Mouse (Mus musculus) mesoderm, embryonic 11.5 days (tissue): ENCODE data around the gene Flt1.

Experiments
- DNase-seq: peaks from one replicate; pipeline ENCODE4 v3.0.0-alpha.2; 2012; ENCODE audit warnings: low read depth, low spot score

The Flt1 gene

GRCm38 (mm10) chr5:147725831-147726700 is at the start of gene Flt1:
Gene Flt1, minus strand, starts transcription at chr5:147726011.
- no peak for DNase-seq

DNA sequence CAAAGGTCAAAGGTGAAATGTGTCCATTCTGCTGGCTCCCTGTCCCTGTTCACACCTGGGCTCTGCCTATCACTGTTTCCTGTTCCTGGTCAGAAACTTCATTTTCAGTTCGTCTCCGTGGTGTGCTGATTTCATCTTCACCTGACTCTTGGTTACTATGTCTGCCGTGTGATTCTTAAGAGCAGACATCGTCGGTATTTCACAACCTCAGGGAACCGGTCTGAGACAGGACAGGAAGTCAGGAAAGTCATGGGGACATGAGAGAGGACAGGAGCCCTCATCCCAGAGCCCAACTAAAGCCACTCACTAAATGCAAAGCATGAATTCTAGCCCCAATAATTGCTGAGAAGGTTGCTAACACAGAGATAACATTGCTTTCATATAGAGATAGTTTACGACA is 49.4 kb upstream of the Flt1 start:
- no peak for DNase-seq

DNA sequence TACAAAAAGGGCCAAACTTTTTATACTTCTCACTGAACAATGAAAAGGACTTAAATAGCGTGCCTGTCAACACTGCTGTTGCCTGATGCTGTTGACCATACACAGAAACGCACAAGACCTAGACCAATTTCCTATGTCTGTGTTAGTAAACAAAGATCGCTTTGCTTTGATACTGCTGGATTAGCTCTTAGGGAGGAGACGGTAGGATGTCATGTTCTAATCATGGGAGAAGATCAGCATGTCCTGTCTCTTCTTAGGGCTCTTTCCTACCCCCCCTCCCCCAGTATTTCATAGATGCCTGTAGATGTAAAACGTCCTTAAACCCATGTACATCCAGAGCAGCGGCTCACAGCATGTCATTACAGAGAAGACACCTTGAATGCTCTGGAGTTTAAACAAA is 44.1 kb upstream of the Flt1 start:
- DNase-seq = no peak

- DNase-seq = no peak
Measured at GRCm38 (mm10) chr5:147764061-147764460, 38.2 kb upstream of the Flt1 start.

DNA sequence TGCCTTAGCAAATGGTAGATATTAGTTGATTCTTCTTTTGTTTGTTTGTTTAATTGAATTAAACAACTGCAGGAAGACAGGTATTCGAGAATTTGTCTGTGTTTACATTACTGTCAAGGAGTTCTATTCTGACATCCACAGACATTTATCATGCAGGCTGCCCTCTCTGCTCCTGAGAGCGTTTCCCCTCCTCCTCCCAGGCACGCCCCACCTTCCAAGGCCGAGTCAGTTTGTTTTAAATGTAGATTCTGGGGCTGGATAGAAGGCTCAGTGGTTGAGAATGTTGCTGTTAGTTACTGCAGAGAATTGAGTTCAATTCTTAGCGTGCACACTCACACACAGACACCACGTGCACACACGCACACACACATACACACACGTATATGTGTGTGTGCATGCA is 36.2 kb upstream of the Flt1 start:
- no peak for DNase-seq

DNA sequence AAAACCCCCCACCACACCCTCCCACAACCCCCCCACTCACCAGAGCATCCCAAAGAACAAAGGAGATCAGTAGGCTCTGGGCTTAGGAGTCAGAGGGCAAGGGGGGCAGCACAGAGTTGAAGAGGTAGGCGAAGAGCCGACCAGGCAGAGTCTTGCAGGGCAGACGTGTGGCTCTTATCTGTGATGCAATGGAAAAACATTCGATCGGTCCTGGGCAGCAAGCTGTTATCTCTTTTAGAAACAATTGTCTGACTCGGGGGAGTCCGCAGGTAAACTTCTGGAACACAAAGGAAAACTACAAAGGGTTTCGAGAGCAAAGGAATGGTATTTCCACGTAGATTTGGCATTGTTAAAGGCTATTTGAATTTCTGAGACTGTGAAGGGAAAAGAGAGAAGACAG is 35.5 kb upstream of the Flt1 start:
- DNase-seq = no peak

DNA sequence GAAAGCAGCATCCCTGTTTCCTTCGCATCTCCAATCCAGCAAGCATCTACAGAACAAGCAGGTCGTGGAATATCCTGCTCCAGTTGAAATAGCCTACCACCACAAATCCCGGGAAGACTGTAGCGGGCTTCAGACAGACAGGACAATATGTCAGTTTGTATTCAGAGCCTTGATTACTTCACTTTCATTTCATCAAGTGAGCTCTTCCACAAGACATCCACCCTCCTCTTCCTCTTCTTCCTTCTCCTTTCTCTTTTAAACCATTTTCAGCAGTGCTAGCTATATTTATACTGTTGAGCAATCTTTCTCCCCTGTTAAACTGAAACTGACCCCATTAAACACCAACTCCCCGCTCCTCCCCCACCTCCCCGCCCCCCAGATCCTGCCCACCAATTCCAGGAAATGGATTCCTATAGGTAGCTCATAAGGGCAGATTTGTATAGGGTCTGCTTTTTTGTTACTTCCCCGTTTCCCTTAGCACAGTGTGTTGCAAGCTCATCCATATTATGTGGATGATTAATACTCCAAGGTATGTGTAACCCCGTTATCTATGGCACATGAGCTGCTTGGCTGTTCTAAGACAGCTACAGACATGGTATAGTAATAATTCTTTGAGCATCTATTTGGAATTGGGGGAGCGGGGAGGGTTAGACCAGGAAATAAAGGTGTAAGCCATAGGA is 33.0 kb upstream of the Flt1 start:
- no peak for DNase-seq

GRCm38 (mm10) chr5:147757832-147758587 is 32.2 kb upstream of the Flt1 start:
- no peak for DNase-seq

DNA sequence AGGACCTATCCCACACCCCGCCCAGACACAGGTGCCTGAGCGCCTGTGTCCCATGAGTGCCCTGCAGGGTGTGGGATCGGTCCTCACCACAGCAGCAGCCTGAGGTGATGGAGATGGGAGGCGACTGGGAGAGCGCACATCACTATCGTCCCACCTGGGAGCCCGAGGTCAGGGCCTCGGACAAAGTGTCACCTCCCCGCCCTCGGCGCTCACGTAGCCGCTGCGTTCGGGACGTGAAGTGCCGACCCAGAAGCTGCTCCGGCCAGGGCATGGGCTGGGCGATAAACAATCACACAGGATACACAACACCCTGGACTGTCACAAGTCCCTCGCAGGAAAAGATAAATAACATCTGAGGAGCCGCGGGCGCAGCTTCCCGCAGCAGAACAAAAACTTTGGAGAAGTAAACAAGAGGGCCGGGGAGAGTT is 27.1 kb upstream of the Flt1 start:
- DNase-seq = no peak

DNA sequence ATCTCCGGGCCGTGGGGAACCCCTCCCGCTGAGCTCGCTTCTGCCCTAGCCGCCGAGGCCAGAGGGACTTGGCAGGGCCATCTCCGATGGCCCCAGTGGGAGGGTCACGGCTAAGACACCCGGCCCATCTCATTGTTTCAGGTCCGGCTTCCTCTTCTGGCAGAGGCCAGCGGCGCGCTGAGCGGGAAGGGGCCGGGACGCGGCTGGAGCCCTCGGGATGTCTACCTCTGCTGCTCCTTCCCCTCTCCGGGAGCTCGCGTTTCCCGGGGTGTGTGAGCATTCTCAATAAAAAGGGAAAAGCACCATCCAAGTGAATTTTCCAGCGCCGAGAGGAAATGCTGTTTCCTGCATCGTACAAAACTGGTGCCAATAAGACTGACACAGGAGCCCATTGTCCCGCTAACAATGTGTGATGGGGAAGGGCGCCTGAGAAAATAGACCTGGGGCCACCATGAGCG is 25.9 kb upstream of the Flt1 start:
- no peak for DNase-seq

DNA sequence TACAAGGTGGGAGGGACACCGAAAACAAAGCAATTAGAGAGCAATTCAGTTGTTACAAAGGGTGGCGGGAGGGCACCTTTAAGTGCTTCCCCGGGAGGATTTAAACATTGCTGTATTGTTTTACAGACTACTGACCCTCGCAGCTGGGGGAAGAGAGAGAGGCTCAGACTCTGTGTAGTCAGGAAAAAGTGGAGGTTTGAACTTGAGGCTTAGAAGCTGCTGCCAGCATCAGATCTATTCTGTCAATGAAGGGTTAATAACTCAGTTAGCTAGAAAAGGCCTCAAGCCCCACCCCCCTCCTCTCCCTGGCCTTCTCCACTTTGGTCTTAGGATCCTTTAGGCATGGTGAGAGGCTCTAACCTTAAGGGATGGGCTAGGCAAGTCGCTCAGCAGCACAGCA is 24.2 kb upstream of the Flt1 start:
- no peak for DNase-seq

GRCm38 (mm10) chr5:147748081-147748581 is 22.3 kb upstream of the Flt1 start:
- no peak for DNase-seq

- DNase-seq = no peak
Measured at GRCm38 (mm10) chr5:147744900-147745653, 19.3 kb upstream of the Flt1 start.

DNA sequence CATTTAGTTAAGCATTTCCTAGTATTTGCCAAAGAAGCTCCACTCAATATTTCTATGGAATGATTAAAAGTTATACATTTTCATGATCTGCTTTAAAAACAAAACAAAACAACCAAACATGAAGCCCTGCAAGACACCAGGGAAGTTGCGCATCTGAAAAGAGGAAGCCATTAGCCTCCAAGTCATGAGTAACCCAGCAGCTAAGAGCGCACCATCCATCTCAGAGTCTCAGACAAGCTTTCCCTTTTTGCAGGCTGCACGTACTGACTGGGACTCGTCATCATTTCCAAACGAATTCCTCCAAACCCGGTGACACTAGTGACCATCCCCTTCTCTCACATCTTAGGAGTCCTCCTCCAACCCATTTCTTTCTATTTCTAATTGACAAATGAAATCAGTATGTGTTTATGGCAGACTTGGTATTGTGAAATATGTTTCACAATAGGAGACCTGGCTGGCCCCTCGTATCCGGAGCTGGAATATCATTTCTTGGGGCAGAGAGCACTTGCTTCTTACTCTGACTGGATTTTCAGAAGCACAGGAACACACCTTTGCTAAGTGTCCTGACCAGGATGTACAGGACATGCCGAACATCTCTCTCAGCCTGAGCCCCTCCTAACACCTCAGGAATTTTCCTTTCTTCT is 16.8 kb upstream of the Flt1 start:
- DNase-seq = no peak

- no peak for DNase-seq
Measured at GRCm38 (mm10) chr5:147736766-147737280, 11.0 kb upstream of the Flt1 start.

- no peak for DNase-seq
Measured at GRCm38 (mm10) chr5:147733682-147734081, 7.9 kb upstream of the Flt1 start.

- DNase-seq = no peak
Measured at GRCm38 (mm10) chr5:147732926-147733325, 7.1 kb upstream of the Flt1 start.

GRCm38 (mm10) chr5:147727481-147727880 is 1.7 kb upstream of the Flt1 start:
- DNase-seq = no peak

- no peak for DNase-seq
Measured at GRCm38 (mm10) chr5:147726701-147727393, 1.0 kb upstream of the Flt1 start.
